In the genomic region with DNA sequence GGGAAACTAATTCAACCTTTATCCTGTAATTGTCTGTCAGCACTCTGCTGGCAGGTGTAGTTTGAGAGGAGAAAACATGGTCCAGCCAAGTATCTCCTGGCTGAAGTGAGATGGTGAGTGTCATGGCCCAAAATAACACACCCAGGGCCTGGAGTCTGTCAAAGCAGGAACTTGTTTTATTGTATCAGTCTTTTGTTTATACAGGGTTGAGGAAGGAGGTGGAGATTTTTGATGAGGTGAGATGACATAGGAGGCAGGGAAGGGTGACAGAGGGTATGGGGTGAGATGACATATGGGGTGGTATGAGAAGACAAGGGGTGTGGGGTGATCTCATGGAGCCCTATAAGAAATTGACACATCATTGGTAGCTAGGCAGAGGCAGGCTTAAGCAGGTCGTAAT, we compare ENCODE assay signal across 28 mouse cellular contexts.
DNase-seq lines count a peak whose midpoint lies in the region; ATAC-seq lines count a peak whose summit lies in the region.
"Had no signal": no experiment of that assay in that cellular context is flagged by ENCODE, and none has a peak within 500 bp of the region (broad histone marks: within the 10 kb centered on the region; RNA-seq: fewer than 3 reads in every experiment).

No protein-coding gene starts in this region.

- peak overlapping the region; percentile 63 for H3K27ac ChIP-seq in heart, embryonic 13.5 days (replicated peaks)
- H3K27ac ChIP-seq: embryonic facial prominence, embryonic 12.5 days; forebrain, embryonic 15.5 days; gastrocnemius, adult 2 months; hindbrain, postnatal 0 days; intestine, embryonic 15.5 days; kidney, postnatal 0 days; limb, embryonic 13.5 days; lung, embryonic 15.5 days; midbrain, embryonic 12.5 days; neural tube, embryonic 15.5 days had no signal

- H3K9ac ChIP-seq in heart, embryonic 13.5 days, result no peak overlapping the region
- H3K9ac ChIP-seq: embryonic facial prominence, embryonic 12.5 days; forebrain, embryonic 15.5 days; intestine, embryonic 15.5 days; limb, embryonic 13.5 days; lung, embryonic 15.5 days; midbrain, embryonic 12.5 days; neural tube, embryonic 15.5 days had no signal

- peaks cover 18% of the 10 kb centered on the region; the same call in 1 of the 2 replicates for H3K9me3 ChIP-seq in heart, embryonic 13.5 days
- H3K9me3 ChIP-seq: embryonic facial prominence, embryonic 12.5 days; forebrain, embryonic 15.5 days; G1E; intestine, embryonic 15.5 days; limb, embryonic 13.5 days; lung, embryonic 15.5 days; midbrain, embryonic 12.5 days; neural tube, embryonic 15.5 days had no signal

- no peak overlapping the region for H3K4me3 ChIP-seq in heart, embryonic 13.5 days
- H3K4me3 ChIP-seq: embryonic facial prominence, embryonic 12.5 days; forebrain, embryonic 15.5 days; gastrocnemius, adult 2 months; intestine, embryonic 15.5 days; limb, embryonic 13.5 days; lung, embryonic 15.5 days; megakaryocyte, embryonic 14.5 days; midbrain, embryonic 12.5 days; neural tube, embryonic 15.5 days had no signal

- H3K4me1 ChIP-seq in heart, embryonic 13.5 days, result no peaks in the 10 kb centered on the region
- H3K4me1 ChIP-seq: embryonic facial prominence, embryonic 12.5 days; forebrain, embryonic 15.5 days; intestine, embryonic 15.5 days; limb, embryonic 13.5 days; lung, embryonic 15.5 days; megakaryocyte, embryonic 14.5 days; midbrain, embryonic 12.5 days; neural tube, embryonic 15.5 days had no signal

- 32% methylated on average over 1 of the region's 1 CpGs for WGBS in heart, embryonic 13.5 days

- peak; percentile 76; the same call in 1 of the 2 replicates for ATAC-seq in heart, embryonic 13.5 days (ENCODE audit: extremely low read depth, insufficient number of reproducible peaks, low FRiP score, low TSS enrichment)
- ATAC-seq: forebrain, embryonic 15.5 days; hindbrain, postnatal 0 days; intestine, embryonic 15.5 days had no signal

- H3K36me3 ChIP-seq in heart, embryonic 13.5 days, result no peaks in the 10 kb centered on the region
- H3K36me3 ChIP-seq: embryonic facial prominence, embryonic 12.5 days; forebrain, embryonic 15.5 days; G1E; intestine, embryonic 15.5 days; limb, embryonic 13.5 days; lung, embryonic 15.5 days; midbrain, embryonic 12.5 days; neural tube, embryonic 15.5 days had no signal

- no peaks in the 10 kb centered on the region for H3K27me3 ChIP-seq in heart, embryonic 13.5 days (replicated peaks)
- H3K27me3 ChIP-seq: embryonic facial prominence, embryonic 12.5 days; forebrain, embryonic 15.5 days; intestine, embryonic 15.5 days; limb, embryonic 13.5 days; lung, embryonic 15.5 days; megakaryocyte, embryonic 14.5 days; midbrain, embryonic 12.5 days; neural tube, embryonic 15.5 days had no signal

- peak; percentile 94 for DNase-seq in heart, adult 11 months
- DNase-seq in heart, postnatal 25 days (ENCODE audit: low spot score), result no peak
- DNase-seq in heart, postnatal 10 days, result peak; percentile 60 to 62
- no peak for DNase-seq in cerebellum, adult 8-10 months
- no peak for DNase-seq in lung, postnatal 4 days
- no peak for DNase-seq in gastrocnemius, adult 8-10 months (ENCODE audit: low spot score in 2 of 2)
- DNase-seq: adrenal gland, postnatal 10 days; cerebellum, adult 11 months; cerebellum, adult 9-11 months; embryo, embryonic 11 days; gastrocnemius, adult 2 months; kidney, adult 8-10 months; kidney, postnatal 4 days; right cerebral cortex, postnatal 25 days; thymus, postnatal 14 days had no signal

- no peak overlapping the region for H3K4me2 ChIP-seq in heart, embryonic 13.5 days
- H3K4me2 ChIP-seq: embryonic facial prominence, embryonic 12.5 days; forebrain, embryonic 15.5 days; intestine, embryonic 15.5 days; limb, embryonic 13.5 days; liver, embryonic 11.5 days; lung, embryonic 15.5 days; midbrain, embryonic 12.5 days; neural tube, embryonic 15.5 days had no signal

- intact Hi-C loops in heart, postnatal 25 days (cut with DNase I), result no loop called here
- intact Hi-C loops in heart, postnatal 10 days (cut with DNase I), result no loop called here

Comparison
In these comparisons a context has a peak if more than half of its experiments do, and no peak if none do; other contexts are left out.
1. DNase-seq: peak in heart, adult 11 months (single experiment) and heart, postnatal 10 days (2 of 2); none in heart, postnatal 25 days (single experiment), cerebellum, adult 8-10 months (single experiment), lung, postnatal 4 days (0 of 2) and gastrocnemius, adult 8-10 months (0 of 2).